Mouse (Mus musculus) G1E (cell line): ENCODE data around the gene Ube2g1. TPM values are rescaled to one million over a fixed set of nuclear protein-coding genes. Genes with fewer than 3 reads are reported as not detected.

Experiments
- ATAC-seq: 2 replicates; pipeline ENCODE4 v1.8.0; 2016; ENCODE audit warnings: mild to moderate bottlenecking; ENCODE audit not compliant: insufficient number of reproducible peaks, poor library complexity, low FRiP score, severe bottlenecking; ENCODE audit errors: extremely low read depth
- DNase-seq: peaks from one replicate; pipeline ENCODE4 v3.0.0; 2012; ENCODE audit warnings: low spot score
- H3K27me3 ChIP-seq: 2 replicates; pipeline ENCODE4 v1.6.1; 2012; ENCODE audit warnings: mild to moderate bottlenecking, low read length, inconsistent platforms; ENCODE audit not compliant: insufficient read depth
- H3K36me3 ChIP-seq: replicated peaks from 2 replicates; pipeline ENCODE3; 2012; ENCODE audit warnings: mild to moderate bottlenecking, inconsistent platforms
- H3K4me1 ChIP-seq: 2 replicates; pipeline ENCODE4 v1.6.1; 2012; ENCODE audit warnings: low read depth, low read length, inconsistent platforms, mixed read lengths; ENCODE audit not compliant: insufficient read depth
- H3K4me3 ChIP-seq: 2 replicates; pipeline ENCODE4 v1.5.1; 2012; ENCODE audit warnings: low read depth, mild to moderate bottlenecking, inconsistent platforms, low read length, moderate library complexity, mixed read lengths
- H3K9me3 ChIP-seq: replicated peaks from 2 replicates; pipeline ENCODE4 v1.6.1; 2012; ENCODE audit warnings: inconsistent platforms
- CTCF ChIP-seq: IDR thresholded peaks from 2 replicates; pipeline ENCODE4 v1.5.1; 2012; ENCODE audit warnings: low read depth, low read length, inconsistent platforms, mixed read lengths
- GATA1 ChIP-seq: IDR thresholded peaks from 2 replicates; pipeline ENCODE4 v1.6.1; 2012; ENCODE audit warnings: borderline replicate concordance, low read length, inconsistent platforms, mixed read lengths
- GATA2 ChIP-seq: IDR thresholded peaks from 2 replicates; pipeline ENCODE4 v1.6.1; 2012; ENCODE audit warnings: low read depth, low read length, inconsistent platforms, borderline replicate concordance
- POLR2AphosphoS5 ChIP-seq: IDR thresholded peaks from 2 replicates; pipeline ENCODE4 v1.6.1; 2012; ENCODE audit warnings: low read depth, low read length, inconsistent platforms; ENCODE audit not compliant: insufficient replicate concordance
- TAL1 ChIP-seq: conservative IDR thresholded peaks from 2 replicates; pipeline ENCODE4 v1.6.1; 2012; ENCODE audit warnings: low read depth, low read length, inconsistent platforms, mixed read lengths
- polyA plus RNA-seq: library from polyadenylated mRNA; stranded (reverse); fragments of >175 nt; gene quantifications from 2 replicates; pipeline ENCODE4 v1.2.3, GENCODE M21; 2012
- total RNA-seq, 2 experiments: library from RNA; stranded (forward) in 1 of 2; stranded (reverse) in 1 of 2; fragments of 200-1000 nt in 1 of 2; fragments of >200 nt in 1 of 2; fragmentation: Nextera tagmentation in 1 of 2; gene quantifications; 2 replicates each; pipeline ENCODE4 v1.2.3; 2014 to 2017

Ube2g1 gene
- total and polyA plus RNA-seq, 3 experiments: 32.2 to 98.9 (median 60.1) TPM

- H3K36me3 ChIP-seq: no peaks in the 10 kb centered on the region
- H3K27me3 ChIP-seq: peaks cover 12% of the 10 kb centered on the region
- peak; percentile 37 for DNase-seq
- no peak for TF ChIP-seq TAL1
- TF ChIP-seq POLR2AphosphoS5: no peak
- no peak for TF ChIP-seq GATA1
- TF ChIP-seq GATA2: no peak
- TF ChIP-seq CTCF: no peak
- ATAC-seq: no peak
- no peaks in the 10 kb centered on the region for H3K9me3 ChIP-seq
- no peak overlapping the region for H3K4me3 ChIP-seq
- peaks cover 25% of the 10 kb centered on the region for H3K4me1 ChIP-seq
Measured at GRCm38 (mm10) chr11:72569051-72569450, 38.0 kb upstream of the Ube2g1 start.

DNA sequence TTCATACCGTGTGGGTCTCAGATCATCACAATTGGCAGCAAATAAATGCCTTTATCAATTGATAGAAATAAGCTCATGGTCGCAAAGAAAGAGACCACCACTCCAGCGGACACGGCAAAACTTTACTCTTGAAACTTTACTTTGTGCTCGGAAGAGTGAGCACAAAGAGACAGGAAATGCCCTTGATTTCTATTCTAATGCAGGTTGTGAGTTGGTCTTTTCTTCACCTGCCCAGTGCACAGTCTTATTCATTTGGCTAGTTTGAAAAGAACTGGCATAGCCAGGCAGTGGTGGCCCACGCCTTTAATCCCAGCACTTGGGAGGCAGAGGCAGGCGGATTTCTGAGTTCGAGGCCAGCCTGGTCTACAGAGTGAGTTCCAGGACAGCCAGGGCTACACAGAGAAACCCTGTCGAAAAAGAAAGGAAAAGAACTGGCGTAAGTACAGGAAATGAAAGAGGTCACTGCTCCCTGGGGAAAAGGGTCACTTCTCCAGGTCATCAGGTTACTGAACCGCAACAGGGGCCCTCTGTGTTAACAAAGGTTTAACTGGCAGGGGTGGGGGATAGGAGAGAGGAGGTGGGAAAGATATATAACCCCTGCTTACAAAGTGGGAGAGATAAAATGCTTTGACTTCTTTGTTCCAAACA is 37.3 kb upstream of the Ube2g1 start:
- DNase-seq: no peak
- ATAC-seq: no peak

DNA sequence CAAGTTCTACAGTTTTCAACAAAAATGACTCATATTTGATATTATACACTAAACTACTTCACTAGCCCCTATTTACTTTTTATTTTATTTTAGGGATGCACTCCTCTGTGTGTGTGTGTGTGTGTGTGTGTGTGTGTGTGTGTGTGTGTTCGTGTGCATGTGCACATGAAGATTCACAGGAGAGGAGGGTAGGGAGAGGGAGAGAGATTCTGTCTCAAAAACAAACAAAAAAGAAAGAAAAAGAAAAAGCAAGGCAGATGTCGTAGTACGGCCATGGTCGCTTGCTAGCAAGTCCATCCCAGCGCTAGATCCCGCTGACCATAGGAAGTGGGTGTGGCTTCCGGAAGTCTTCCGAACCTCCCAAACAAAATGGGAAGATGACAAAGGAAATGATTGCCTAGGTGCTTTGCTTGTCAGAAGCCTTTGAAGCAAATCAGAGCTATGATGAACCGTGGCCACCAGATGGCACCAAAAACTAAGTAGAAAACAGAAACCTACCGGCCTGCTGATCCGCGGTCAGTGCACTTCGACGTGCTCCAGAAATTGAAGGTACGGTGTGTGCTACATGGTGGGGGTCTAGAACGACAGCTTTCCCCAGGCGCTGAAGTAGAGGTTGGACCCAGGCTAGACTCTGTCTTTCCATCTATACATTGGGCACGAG is 36.6 kb upstream of the Ube2g1 start:
- DNase-seq (peak; percentile 39), ATAC-seq (peak; percentile 28; the same call in 1 of the 2 replicates)
- peaks cover 23% of the 10 kb centered on the region for H3K4me1 ChIP-seq
- TF ChIP-seq GATA1 (no peak), CTCF (peak; percentile 57; the same call in 1 of the 2 replicates)
- H3K27me3 ChIP-seq: peaks cover 12% of the 10 kb centered on the region
- H3K4me3 ChIP-seq: no peak overlapping the region; the same call in 1 of the 2 replicates
- H3K36me3 ChIP-seq: no peaks in the 10 kb centered on the region
- H3K9me3 ChIP-seq: no peaks in the 10 kb centered on the region

More for the DNA sequence above, 37.3 kb upstream of the Ube2g1 start:
- Histone ChIP-seq H3K9me3 (no peaks in the 10 kb centered on the region), H3K27me3 (peaks cover 12% of the 10 kb centered on the region), H3K36me3 (no peaks in the 10 kb centered on the region), H3K4me1 (peaks cover 23% of the 10 kb centered on the region), H3K4me3 (no peak overlapping the region)
- TF ChIP-seq GATA2 (no peak), POLR2AphosphoS5 (no peak), CTCF (no peak), TAL1 (no peak), GATA1 (no peak)

GRCm38 (mm10) chr11:72573819-72574218 is 33.3 kb upstream of the Ube2g1 start:
- Histone ChIP-seq H3K27me3 (peaks cover 27% of the 10 kb centered on the region), H3K4me1 (peaks cover 33% of the 10 kb centered on the region), H3K4me3 (no peak overlapping the region), H3K36me3 (no peaks in the 10 kb centered on the region), H3K9me3 (no peaks in the 10 kb centered on the region)
- no peak for TF ChIP-seq GATA1
- TF ChIP-seq POLR2AphosphoS5: no peak
- TF ChIP-seq GATA2: no peak
- no peak; the same call in 1 of the 2 replicates for TF ChIP-seq CTCF
- no peak for TF ChIP-seq TAL1
- ATAC-seq (no peak), DNase-seq (no peak)

- TF ChIP-seq CTCF: no peak
- TF ChIP-seq TAL1: no peak
- TF ChIP-seq POLR2AphosphoS5: no peak
- no peak for TF ChIP-seq GATA2
- no peak for TF ChIP-seq GATA1
- peaks cover 20% of the 10 kb centered on the region for H3K4me1 ChIP-seq
- no peaks in the 10 kb centered on the region for H3K36me3 ChIP-seq
- H3K27me3 ChIP-seq: peaks cover 32% of the 10 kb centered on the region
- DNase-seq (no peak), ATAC-seq (no peak)
- no peak overlapping the region for H3K4me3 ChIP-seq
- H3K9me3 ChIP-seq: no peaks in the 10 kb centered on the region
Measured at GRCm38 (mm10) chr11:72576111-72576465, 31.0 kb upstream of the Ube2g1 start.

DNA sequence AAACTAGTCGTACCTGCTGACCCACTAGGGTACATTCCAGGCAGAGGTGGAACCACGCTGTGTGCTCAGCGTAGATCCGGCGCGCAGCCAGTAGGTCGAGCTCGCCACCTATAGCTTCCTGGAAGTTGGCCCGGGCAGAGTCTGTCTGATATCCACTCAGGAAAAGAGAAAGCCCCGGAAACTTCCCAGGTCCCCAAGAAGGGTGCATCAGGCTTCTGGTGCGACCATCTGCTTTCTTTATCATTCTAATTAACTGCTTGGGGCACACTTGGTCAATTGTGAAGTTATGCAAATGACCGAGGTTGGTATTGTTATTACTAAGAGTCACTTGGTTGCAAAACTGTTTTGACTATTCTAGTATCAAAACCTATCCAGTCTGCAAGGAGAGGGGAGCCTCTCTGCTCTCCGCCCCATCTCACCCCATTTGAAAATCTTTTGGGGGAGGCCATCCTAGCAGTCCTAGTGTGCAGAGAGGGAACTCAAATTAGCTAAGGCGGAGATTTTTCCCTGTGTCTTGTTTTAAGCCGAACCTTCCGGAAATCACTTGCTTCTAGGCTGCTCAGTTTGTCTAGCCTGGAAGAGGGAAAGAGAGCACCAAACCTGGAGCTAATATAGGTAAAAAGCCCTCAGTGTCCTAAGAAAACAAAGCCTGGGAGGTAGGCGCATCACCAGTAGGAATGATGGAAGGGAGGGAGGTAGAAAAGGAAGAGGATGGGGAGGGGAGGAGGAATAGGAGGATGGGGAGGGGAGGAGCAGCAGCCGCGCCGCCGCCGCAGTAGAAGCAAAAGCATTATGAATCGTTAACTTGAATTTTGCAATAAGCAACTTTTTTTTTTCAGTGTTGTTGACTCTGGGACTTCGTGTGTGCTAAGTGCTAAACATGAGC is 30.4 kb upstream of the Ube2g1 start:
- no peak for DNase-seq
- H3K36me3 ChIP-seq: no peaks in the 10 kb centered on the region
- H3K27me3 ChIP-seq: peaks cover 28% of the 10 kb centered on the region
- peaks cover 16% of the 10 kb centered on the region for H3K4me1 ChIP-seq
- ATAC-seq: no peak
- H3K9me3 ChIP-seq: no peaks in the 10 kb centered on the region
- H3K4me3 ChIP-seq: no peak overlapping the region
- TF ChIP-seq TAL1: no peak
- no peak for TF ChIP-seq GATA1
- TF ChIP-seq CTCF: no peak
- TF ChIP-seq POLR2AphosphoS5: no peak
- no peak for TF ChIP-seq GATA2
